9 mouse cellular contexts compared by ENCODE assay signal in the genomic region with DNA sequence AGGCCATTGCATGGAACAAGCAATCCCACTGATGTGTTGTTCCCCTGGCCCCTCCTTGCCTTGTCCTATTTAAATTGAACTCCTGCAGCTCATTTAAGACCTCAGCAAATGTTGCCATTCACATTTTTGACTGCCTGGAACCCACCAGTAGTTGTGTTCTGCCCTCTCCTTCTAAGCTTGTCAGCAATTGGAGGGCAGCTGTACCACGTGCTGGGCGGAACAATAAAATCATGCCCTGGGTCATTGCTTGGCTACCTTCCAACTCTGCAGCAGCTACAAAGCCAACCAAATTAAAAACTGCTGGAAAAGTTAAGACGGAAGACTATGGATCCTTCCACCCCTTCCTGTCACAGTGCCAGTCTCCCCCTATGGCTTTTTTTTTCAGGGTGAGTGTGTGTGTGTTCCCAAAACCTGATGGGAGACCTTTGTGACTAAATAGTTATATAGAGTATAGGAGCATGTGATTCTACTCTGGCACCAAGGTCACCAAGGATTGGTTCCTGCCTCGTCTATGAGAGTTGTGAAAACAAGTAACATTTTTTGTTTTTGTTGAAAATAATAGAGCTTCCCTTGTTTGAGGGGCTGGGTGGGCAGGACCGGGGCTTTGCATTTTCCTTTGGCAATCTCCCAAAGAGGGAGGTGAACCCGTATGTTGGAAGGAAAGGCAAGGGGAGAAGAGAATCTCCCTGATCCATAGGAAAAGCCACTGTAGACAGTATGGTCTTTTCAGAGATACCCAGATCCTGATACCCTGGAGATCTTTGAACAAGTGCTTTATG.
DNase-seq lines count a peak whose midpoint lies in the region; ATAC-seq lines count a peak whose summit lies in the region.
"Had no signal": no experiment of that assay in that cellular context is flagged by ENCODE, and none has a peak within 500 bp of the region (broad histone marks: within the 10 kb centered on the region; RNA-seq: fewer than 3 reads in every experiment).

No protein-coding gene starts in this region.

- peak overlapping the region; percentile 54 for H3K27ac ChIP-seq in kidney, embryonic 15.5 days
- H3K27ac ChIP-seq: midbrain, embryonic 12.5 days had no signal

- ATAC-seq in kidney, embryonic 15.5 days (replicated peaks; ENCODE audit: low FRiP score): peak; percentile 64; the same call in 1 of the 2 replicates

- intact Hi-C loops in left cerebral cortex, postnatal 4 days (cut with DNase I): no loop called here
- intact Hi-C loops in left cerebral cortex, postnatal 36 days (cut with DNase I): no loop called here

- H3K27me3 ChIP-seq in kidney, embryonic 15.5 days: no peaks in the 10 kb centered on the region
- H3K27me3 ChIP-seq: midbrain, embryonic 12.5 days had no signal

- H3K4me3 ChIP-seq in kidney, embryonic 15.5 days (replicated peaks): no peak overlapping the region
- H3K4me3 ChIP-seq: midbrain, embryonic 12.5 days had no signal

- DNase-seq in left cerebral cortex, postnatal 4 days: peak; percentile 51
- DNase-seq in left cerebral cortex, postnatal 36 days (ENCODE audit: low spot score in 2 of 2): no peak
- peak; percentile 76 for DNase-seq in forelimb bud, embryonic 11.5 days (ENCODE audit: low read depth, low spot score)
- DNase-seq in retina, postnatal 1 day: peak; percentile 68
- DNase-seq in spleen, adult 12 weeks (ENCODE audit: low spot score): no peak
- no peak for DNase-seq in cerebellum, adult 11 months
- DNase-seq: cerebellum, postnatal 36 days had no signal

- no peaks in the 10 kb centered on the region for H3K9me3 ChIP-seq in kidney, embryonic 15.5 days (replicated peaks)
- H3K9me3 ChIP-seq: midbrain, embryonic 12.5 days had no signal

- H3K36me3 ChIP-seq in kidney, embryonic 15.5 days: no peaks in the 10 kb centered on the region
- H3K36me3 ChIP-seq: midbrain, embryonic 12.5 days had no signal

- no peak overlapping the region for H3K9ac ChIP-seq in kidney, embryonic 15.5 days
- H3K9ac ChIP-seq: midbrain, embryonic 12.5 days had no signal

- H3K4me1 ChIP-seq in kidney, embryonic 15.5 days: peaks cover 22% of the 10 kb centered on the region

- no peak overlapping the region for H3K4me2 ChIP-seq in kidney, embryonic 15.5 days
- H3K4me2 ChIP-seq: midbrain, embryonic 12.5 days had no signal

- 39% methylated on average over 6 of the region's 6 CpGs for WGBS in kidney, embryonic 15.5 days

Comparison
In these comparisons a context has a peak if more than half of its experiments do, and no peak if none do; other contexts are left out.
1. DNase-seq: peak in left cerebral cortex, postnatal 4 days (single experiment), forelimb bud, embryonic 11.5 days (single experiment) and retina, postnatal 1 day (single experiment); none in left cerebral cortex, postnatal 36 days (0 of 2), spleen, adult 12 weeks (single experiment) and cerebellum, adult 11 months (single experiment).